Mouse (Mus musculus): ENCODE results near the gene Lax1. TPM values are rescaled to one million over a fixed set of nuclear protein-coding genes. Genes with fewer than 3 reads are reported as not detected.

Lax1 gene
- polyA plus RNA-seq, 1 experiment from 2014 or later = 0.12 TPM

GRCm38 (mm10) chr1:133660466-133661202 is 29.3 kb downstream of the Lax1 start, which contains the start of gene Zbed6:
TSS of gene Zbed6 (minus strand) at chr1:133660885.
- Histone ChIP-seq H3K9me3 (ENCODE audit: control insufficient read depth, low read length) (no peaks in the 10 kb centered on the region), H3K27me3 (ENCODE audit: control insufficient read depth, insufficient read depth, low read length) (no peaks in the 10 kb centered on the region), H3K9ac (ENCODE audit: low read depth, low read length) (peak within 1 kb of the TSS; percentile 74), H3K4me1 (replicated peaks; ENCODE audit: control insufficient read depth, insufficient read depth, low read length) (no peaks in the 10 kb centered on the region), H3K27ac (ENCODE audit: low read depth, low read length) (peak within 1 kb of the TSS; percentile 90), H3K4me3 (ENCODE audit: low read depth, low read length) (peak within 1 kb of the TSS; percentile 90), H3K4me2 (replicated peaks; ENCODE audit: low read depth, low read length) (peak within 1 kb of the TSS; percentile 82), H3K36me3 (ENCODE audit: control insufficient read depth, insufficient read depth, low read length) (no peaks in the 10 kb centered on the region)
- 2% methylated on average over 36 of the region's 41 CpGs for WGBS
- DNase-seq (ENCODE audit: low spot score) (peak; percentile 82), ATAC-seq (ENCODE audit: low FRiP score) (peak; percentile 90)

DNA sequence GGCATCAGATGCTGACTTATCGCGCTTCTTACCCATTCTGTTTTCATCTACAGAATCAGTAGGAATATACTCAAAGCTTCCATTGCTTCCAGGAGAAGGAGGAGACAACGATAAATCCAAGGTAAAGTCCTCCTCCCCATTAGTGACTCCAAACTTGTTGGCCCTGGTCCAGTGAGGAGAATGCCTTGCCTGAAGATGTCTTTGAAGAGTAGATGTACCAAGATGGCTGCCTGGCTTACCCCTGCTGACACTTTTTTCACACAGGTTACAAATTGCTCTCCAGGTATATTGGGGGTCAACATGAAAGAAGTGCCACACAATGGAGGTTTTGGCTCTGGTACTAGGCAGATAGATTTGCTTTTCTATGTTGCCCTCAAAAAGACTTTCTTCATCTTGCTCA is 31.0 kb downstream of the Lax1 start:
- no peak overlapping the region for H3K4me2 ChIP-seq (replicated peaks; ENCODE audit: low read depth, low read length)
- no peaks in the 10 kb centered on the region for H3K36me3 ChIP-seq (ENCODE audit: control insufficient read depth, insufficient read depth, low read length)
- no peak for DNase-seq (ENCODE audit: low spot score)
- ATAC-seq (ENCODE audit: low FRiP score) = no peak
- WGBS = 95% methylated on average over 3 of the region's 3 CpGs
- no peak overlapping the region for H3K27ac ChIP-seq (ENCODE audit: low read depth, low read length)
- H3K9ac ChIP-seq (ENCODE audit: low read depth, low read length) = no peak overlapping the region
- no peaks in the 10 kb centered on the region for H3K9me3 ChIP-seq (ENCODE audit: control insufficient read depth, low read length)
- no peaks in the 10 kb centered on the region for H3K27me3 ChIP-seq (ENCODE audit: control insufficient read depth, insufficient read depth, low read length)
- no peaks in the 10 kb centered on the region for H3K4me1 ChIP-seq (replicated peaks; ENCODE audit: control insufficient read depth, insufficient read depth, low read length)
- H3K4me3 ChIP-seq (ENCODE audit: low read depth, low read length) = no peak overlapping the region

- DNase-seq (ENCODE audit: low spot score) (no peak), ATAC-seq (ENCODE audit: low FRiP score) (no peak)
- Histone ChIP-seq H3K36me3 (ENCODE audit: control insufficient read depth, insufficient read depth, low read length) (no peaks in the 10 kb centered on the region), H3K9me3 (ENCODE audit: control insufficient read depth, low read length) (no peaks in the 10 kb centered on the region), H3K27me3 (ENCODE audit: control insufficient read depth, insufficient read depth, low read length) (no peaks in the 10 kb centered on the region), H3K9ac (ENCODE audit: low read depth, low read length) (no peak overlapping the region), H3K4me2 (replicated peaks; ENCODE audit: low read depth, low read length) (no peak overlapping the region), H3K4me1 (replicated peaks; ENCODE audit: control insufficient read depth, insufficient read depth, low read length) (no peaks in the 10 kb centered on the region), H3K27ac (ENCODE audit: low read depth, low read length) (no peak overlapping the region), H3K4me3 (ENCODE audit: low read depth, low read length) (no peak overlapping the region)
- 65% methylated on average over 5 of the region's 5 CpGs for WGBS
These were observed 33.1 kb downstream of the Lax1 start for GRCm38 (mm10) chr1:133656811-133657210.

GRCm38 (mm10) chr1:133653033-133653432 is 36.9 kb downstream of the Lax1 start:
- Histone ChIP-seq H3K4me2 (replicated peaks; ENCODE audit: low read depth, low read length) (no peak overlapping the region), H3K27me3 (ENCODE audit: control insufficient read depth, insufficient read depth, low read length) (no peaks in the 10 kb centered on the region), H3K9ac (ENCODE audit: low read depth, low read length) (no peak overlapping the region), H3K36me3 (ENCODE audit: control insufficient read depth, insufficient read depth, low read length) (no peaks in the 10 kb centered on the region), H3K4me1 (replicated peaks; ENCODE audit: control insufficient read depth, insufficient read depth, low read length) (no peaks in the 10 kb centered on the region), H3K9me3 (ENCODE audit: control insufficient read depth, low read length) (no peaks in the 10 kb centered on the region), H3K27ac (ENCODE audit: low read depth, low read length) (no peak overlapping the region), H3K4me3 (ENCODE audit: low read depth, low read length) (no peak overlapping the region)
- WGBS = 98% methylated on average over 1 of the region's 1 CpGs
- no peak for ATAC-seq (ENCODE audit: low FRiP score)
- DNase-seq (ENCODE audit: low spot score) = no peak

DNA sequence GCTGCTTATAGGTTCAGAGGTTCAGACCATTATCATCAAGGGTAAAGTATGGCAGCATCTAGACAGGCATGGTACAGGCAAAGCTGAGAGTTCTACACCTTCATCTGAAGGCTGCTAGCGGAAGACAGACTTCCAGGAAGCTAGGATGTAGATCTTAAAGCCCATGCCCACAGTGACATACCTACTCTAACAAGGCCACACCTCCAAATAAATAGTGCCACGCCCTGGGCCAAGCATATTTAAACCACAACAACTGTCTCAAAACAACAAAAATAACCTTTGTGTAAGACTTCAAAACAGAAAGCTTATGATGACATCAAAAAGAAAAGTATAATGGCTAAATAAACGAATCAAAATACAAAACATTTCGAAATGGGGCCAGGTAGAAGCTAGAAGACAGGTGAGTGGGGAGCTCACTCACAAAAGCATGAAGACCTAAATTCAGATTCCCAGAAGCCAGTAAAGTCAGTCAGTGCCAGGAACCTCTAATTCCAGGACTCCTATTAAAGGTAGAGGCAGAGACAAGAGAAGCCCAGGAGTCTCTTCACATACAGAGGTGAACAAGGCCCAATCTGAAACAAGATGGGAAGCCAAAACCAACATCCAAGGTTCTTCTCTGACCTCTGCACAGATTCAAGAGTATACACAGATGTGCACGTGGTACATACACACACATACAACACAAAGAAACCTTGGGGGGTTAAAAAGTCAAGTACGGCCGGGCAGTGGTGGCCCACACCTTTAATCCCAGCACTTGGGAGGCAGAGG is 39.4 kb downstream of the Lax1 start:
- no peak for DNase-seq (ENCODE audit: low spot score)
- Histone ChIP-seq H3K36me3 (ENCODE audit: control insufficient read depth, insufficient read depth, low read length) (no peaks in the 10 kb centered on the region), H3K9me3 (ENCODE audit: control insufficient read depth, low read length) (no peaks in the 10 kb centered on the region), H3K4me3 (ENCODE audit: low read depth, low read length) (no peak overlapping the region), H3K9ac (ENCODE audit: low read depth, low read length) (no peak overlapping the region), H3K4me1 (replicated peaks; ENCODE audit: control insufficient read depth, insufficient read depth, low read length) (no peaks in the 10 kb centered on the region), H3K27me3 (ENCODE audit: control insufficient read depth, insufficient read depth, low read length) (no peaks in the 10 kb centered on the region), H3K4me2 (replicated peaks; ENCODE audit: low read depth, low read length) (no peak overlapping the region), H3K27ac (ENCODE audit: low read depth, low read length) (no peak overlapping the region)
- WGBS = 96% methylated on average over 7 of the region's 7 CpGs
- ATAC-seq (ENCODE audit: low FRiP score) = no peak

DNA sequence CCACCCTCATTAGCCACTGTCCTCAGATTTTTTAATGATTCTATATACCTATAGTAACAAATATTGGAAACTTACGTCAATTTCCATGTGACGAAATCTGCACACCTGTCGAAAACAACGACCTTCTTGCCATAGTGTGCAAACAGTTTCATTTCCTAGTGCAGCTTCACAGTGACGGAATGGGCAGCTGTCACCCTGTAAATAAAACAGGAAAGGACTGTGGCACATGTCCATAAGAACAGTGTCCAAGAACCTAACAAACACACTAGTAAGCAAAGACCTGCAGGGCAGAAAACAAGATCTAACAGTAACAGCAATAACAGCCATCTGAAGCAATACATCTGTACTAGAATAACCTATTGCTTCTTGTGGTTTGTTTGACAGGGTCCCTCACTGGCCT is 44.3 kb downstream of the Lax1 start:
- no peaks in the 10 kb centered on the region for H3K9me3 ChIP-seq (ENCODE audit: control insufficient read depth, low read length)
- WGBS = 92% methylated on average over 5 of the region's 5 CpGs
- H3K4me2 ChIP-seq (replicated peaks; ENCODE audit: low read depth, low read length) = no peak overlapping the region
- no peak overlapping the region for H3K9ac ChIP-seq (ENCODE audit: low read depth, low read length)
- H3K4me3 ChIP-seq (ENCODE audit: low read depth, low read length) = no peak overlapping the region
- H3K36me3 ChIP-seq (ENCODE audit: control insufficient read depth, insufficient read depth, low read length) = no peaks in the 10 kb centered on the region
- DNase-seq (ENCODE audit: low spot score) (no peak), ATAC-seq (ENCODE audit: low FRiP score) (no peak)
- no peak overlapping the region for H3K27ac ChIP-seq (ENCODE audit: low read depth, low read length)
- H3K4me1 ChIP-seq (replicated peaks; ENCODE audit: control insufficient read depth, insufficient read depth, low read length) = no peaks in the 10 kb centered on the region
- H3K27me3 ChIP-seq (ENCODE audit: control insufficient read depth, insufficient read depth, low read length) = no peaks in the 10 kb centered on the region

DNA sequence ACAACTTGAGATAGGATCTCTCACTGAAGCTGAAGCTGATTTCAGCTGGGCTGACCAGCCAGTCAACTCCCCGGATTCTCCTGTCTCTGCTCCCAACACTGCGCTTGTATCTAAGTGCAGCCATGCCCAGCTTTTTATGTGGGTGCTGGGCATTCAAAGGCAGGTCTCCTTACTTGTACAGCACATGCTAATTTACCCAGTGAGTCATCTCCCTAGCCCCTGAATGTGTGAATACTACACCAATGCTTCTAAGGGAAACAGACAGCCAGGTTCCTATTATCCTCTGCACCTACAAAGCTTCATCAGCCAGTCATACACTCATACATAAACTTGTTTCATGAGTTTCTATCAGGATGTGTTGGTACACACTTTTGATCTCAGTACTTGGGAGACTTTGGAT is 48.7 kb downstream of the Lax1 start:
- Histone ChIP-seq H3K27me3 (ENCODE audit: control insufficient read depth, insufficient read depth, low read length) (no peaks in the 10 kb centered on the region), H3K27ac (ENCODE audit: low read depth, low read length) (no peak overlapping the region), H3K4me1 (replicated peaks; ENCODE audit: control insufficient read depth, insufficient read depth, low read length) (no peaks in the 10 kb centered on the region), H3K36me3 (ENCODE audit: control insufficient read depth, insufficient read depth, low read length) (0 out of 2 replicates have a peak, but pooled peaks cover 8% of the 10 kb centered on the region), H3K4me3 (ENCODE audit: low read depth, low read length) (no peak overlapping the region), H3K9ac (ENCODE audit: low read depth, low read length) (no peak overlapping the region), H3K9me3 (ENCODE audit: control insufficient read depth, low read length) (no peaks in the 10 kb centered on the region), H3K4me2 (replicated peaks; ENCODE audit: low read depth, low read length) (no peak overlapping the region)
- ATAC-seq (ENCODE audit: low FRiP score) = no peak
- WGBS = 95% methylated on average over 2 of the region's 2 CpGs
- no peak for DNase-seq (ENCODE audit: low spot score)

DNA sequence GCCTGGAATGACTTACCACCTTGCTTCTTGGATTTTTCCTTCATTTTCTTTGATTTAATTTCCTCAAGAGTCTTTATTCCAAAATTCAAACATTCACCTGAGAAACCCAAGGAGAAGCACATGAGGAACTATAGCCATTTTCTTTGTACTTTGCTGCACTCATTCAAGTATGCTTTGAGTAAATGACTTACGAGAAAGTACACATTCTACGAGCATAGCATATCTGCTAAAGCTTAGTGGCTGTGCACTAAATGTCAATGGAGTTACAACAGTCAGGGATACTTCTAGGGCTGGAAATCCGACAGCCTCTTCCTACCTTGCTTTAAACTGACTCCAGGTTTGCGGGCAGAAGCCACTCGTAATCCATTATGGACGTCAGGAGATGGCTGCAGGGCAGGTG is 51.4 kb downstream of the Lax1 start:
- Histone ChIP-seq H3K4me3 (ENCODE audit: low read depth, low read length) (no peak overlapping the region), H3K9ac (ENCODE audit: low read depth, low read length) (no peak overlapping the region), H3K27me3 (ENCODE audit: control insufficient read depth, insufficient read depth, low read length) (no peaks in the 10 kb centered on the region), H3K4me1 (replicated peaks; ENCODE audit: control insufficient read depth, insufficient read depth, low read length) (no peaks in the 10 kb centered on the region), H3K4me2 (replicated peaks; ENCODE audit: low read depth, low read length) (no peak overlapping the region), H3K36me3 (ENCODE audit: control insufficient read depth, insufficient read depth, low read length) (peaks cover 12% of the 10 kb centered on the region; the same call in 1 of the 2 replicates), H3K9me3 (ENCODE audit: control insufficient read depth, low read length) (no peaks in the 10 kb centered on the region), H3K27ac (ENCODE audit: low read depth, low read length) (no peak overlapping the region)
- WGBS = 95% methylated on average over 6 of the region's 6 CpGs
- ATAC-seq (ENCODE audit: low FRiP score) (no peak), DNase-seq (ENCODE audit: low spot score) (no peak)

DNA sequence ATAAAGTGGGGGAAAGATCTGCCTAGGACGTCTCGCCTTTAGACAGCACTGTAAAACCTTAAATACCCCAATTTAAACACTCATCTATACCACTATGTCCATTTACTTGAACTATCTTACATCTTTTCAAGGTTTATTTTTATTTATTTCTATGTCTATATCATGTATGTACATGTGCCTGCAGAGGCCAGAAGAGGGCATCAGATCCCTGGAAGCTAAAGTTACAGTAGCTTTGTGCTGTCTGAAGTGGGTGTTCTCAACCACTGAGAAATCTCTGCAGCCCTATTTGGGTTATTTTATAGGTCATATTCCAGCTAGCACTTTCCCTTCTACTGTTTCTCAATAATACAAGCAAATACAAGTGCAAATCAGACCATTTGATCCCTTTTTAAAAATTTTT is 57.7 kb downstream of the Lax1 start:
- ATAC-seq (ENCODE audit: low FRiP score) (no peak), DNase-seq (ENCODE audit: low spot score) (no peak)
- no peaks in the 10 kb centered on the region for H3K9me3 ChIP-seq (ENCODE audit: control insufficient read depth, low read length)
- H3K27ac ChIP-seq (ENCODE audit: low read depth, low read length) = no peak overlapping the region
- peaks cover 18% of the 10 kb centered on the region for H3K36me3 ChIP-seq (ENCODE audit: control insufficient read depth, insufficient read depth, low read length)
- no peaks in the 10 kb centered on the region for H3K27me3 ChIP-seq (ENCODE audit: control insufficient read depth, insufficient read depth, low read length)
- H3K4me1 ChIP-seq (replicated peaks; ENCODE audit: control insufficient read depth, insufficient read depth, low read length) = no peaks in the 10 kb centered on the region
- 89% methylated on average over 2 of the region's 2 CpGs for WGBS
- no peak overlapping the region for H3K4me2 ChIP-seq (replicated peaks; ENCODE audit: low read depth, low read length)
- H3K9ac ChIP-seq (ENCODE audit: low read depth, low read length) = no peak overlapping the region
- no peak overlapping the region for H3K4me3 ChIP-seq (ENCODE audit: low read depth, low read length)

Measured in hindbrain, embryonic 11.5 days (tissue).